Mouse (Mus musculus) urinary bladder, postnatal 25 days (tissue): ENCODE results near the gene Plekhm1.
A peak's percentile ranks its signal among the peaks of the same experiment; 100 is the strongest.
"Not testable (repeated sequence)": the region's sequence is repeated elsewhere in the genome, so short reads cannot be mapped to it uniquely, and the experiment has no call there.

Source experiments
- DNase-seq: peaks from one replicate; pipeline ENCODE4 v3.0.0; 2022; ENCODE audit warnings: low spot score

Gene Plekhm1

GRCm38 (mm10) chr11:103411981-103412949 is at the start of gene Plekhm1:
TSS of gene Plekhm1 (minus strand) at chr11:103412687.
- DNase-seq: peak; percentile 92

- DNase-seq: not testable (repeated sequence)
These were observed 38.6 kb upstream of the Plekhm1 start for GRCm38 (mm10) chr11:103451105-103451504.

- not testable (repeated sequence) for DNase-seq
These were observed 37.2 kb upstream of the Plekhm1 start for GRCm38 (mm10) chr11:103449721-103450120.

- no peak for DNase-seq
These were observed 31.2 kb upstream of the Plekhm1 start for GRCm38 (mm10) chr11:103443678-103444077.

GRCm38 (mm10) chr11:103436282-103436681 is 23.8 kb upstream of the Plekhm1 start:
- no peak for DNase-seq

- DNase-seq: no peak
These were observed 12.5 kb upstream of the Plekhm1 start for GRCm38 (mm10) chr11:103425031-103425430.

GRCm38 (mm10) chr11:103419667-103420066 is 7.2 kb upstream of the Plekhm1 start:
- no peak for DNase-seq

GRCm38 (mm10) chr11:103419226-103419625 is 6.7 kb upstream of the Plekhm1 start:
- DNase-seq: no peak

GRCm38 (mm10) chr11:103413516-103413915 is 1.0 kb upstream of the Plekhm1 start:
- no peak for DNase-seq

GRCm38 (mm10) chr11:103412950-103413423 is 500 bp upstream of the Plekhm1 start:
- DNase-seq: no peak

- DNase-seq: no peak
These were observed 1.2 kb downstream of the Plekhm1 start for GRCm38 (mm10) chr11:103411301-103411700.

- no peak for DNase-seq
These were observed 3.6 kb downstream of the Plekhm1 start for GRCm38 (mm10) chr11:103408880-103409279.

GRCm38 (mm10) chr11:103407136-103407535 is 5.4 kb downstream of the Plekhm1 start:
- DNase-seq: not testable (repeated sequence)

GRCm38 (mm10) chr11:103406551-103406950 is 5.9 kb downstream of the Plekhm1 start:
- no peak for DNase-seq

- DNase-seq: no peak
These were observed 6.7 kb downstream of the Plekhm1 start for GRCm38 (mm10) chr11:103405814-103406213.

GRCm38 (mm10) chr11:103404618-103405017 is 7.9 kb downstream of the Plekhm1 start:
- DNase-seq: no peak

- DNase-seq: no peak
These were observed 8.7 kb downstream of the Plekhm1 start for GRCm38 (mm10) chr11:103403776-103404175.

GRCm38 (mm10) chr11:103402738-103403137 is 9.7 kb downstream of the Plekhm1 start:
- DNase-seq: no peak

- peak; percentile 42 for DNase-seq
These were observed 10.3 kb downstream of the Plekhm1 start for GRCm38 (mm10) chr11:103402198-103402597.

GRCm38 (mm10) chr11:103399986-103400385 is 12.5 kb downstream of the Plekhm1 start:
- no peak for DNase-seq

- no peak for DNase-seq
These were observed 13.4 kb downstream of the Plekhm1 start for GRCm38 (mm10) chr11:103399050-103399449.

GRCm38 (mm10) chr11:103396682-103397081 is 15.8 kb downstream of the Plekhm1 start:
- DNase-seq: no peak

GRCm38 (mm10) chr11:103396236-103396635 is 16.3 kb downstream of the Plekhm1 start:
- DNase-seq: no peak
